Mouse (Mus musculus) adrenal gland, postnatal 25 days (tissue): ENCODE measurements around the gene Wdfy3. TPM values are rescaled to one million over a fixed set of nuclear protein-coding genes. Genes with fewer than 3 reads are reported as not detected.
A peak's percentile ranks its signal among the peaks of the same experiment; 100 is the strongest.
"Not testable (repeated sequence)": the region's sequence is repeated elsewhere in the genome, so short reads cannot be mapped to it uniquely, and the experiment has no call there.

Experiments
- DNase-seq: peaks from one replicate; pipeline ENCODE4 v3.0.0; 2021; ENCODE audit warnings: mixed read lengths
- total RNA-seq: library from RNA; stranded (reverse); gene quantifications from 2 replicates; pipeline ENCODE4 v1.2.3, GENCODE M21; 2021

Gene Wdfy3
- total RNA-seq, 1 experiment from 2014 or later: 54.3 TPM

- DNase-seq: no peak
Measured at GRCm38 (mm10) chr5:101937909-101938596, 131.7 kb downstream of the Wdfy3 start.

- no peak for DNase-seq
Measured at GRCm38 (mm10) chr5:101937362-101937761, 132.4 kb downstream of the Wdfy3 start.

- peak; percentile 19 for DNase-seq
Measured at GRCm38 (mm10) chr5:101935893-101936292, 133.8 kb downstream of the Wdfy3 start.

- DNase-seq: no peak
Measured at GRCm38 (mm10) chr5:101934629-101935028, 135.1 kb downstream of the Wdfy3 start.

- no peak for DNase-seq
Measured at GRCm38 (mm10) chr5:101932971-101933810, 136.5 kb downstream of the Wdfy3 start.

GRCm38 (mm10) chr5:101931997-101932396 is 137.7 kb downstream of the Wdfy3 start:
- DNase-seq: no peak

- DNase-seq: no peak
Measured at GRCm38 (mm10) chr5:101926311-101926710, 143.4 kb downstream of the Wdfy3 start.

- DNase-seq: no peak
Measured at GRCm38 (mm10) chr5:101923710-101924109, 146.0 kb downstream of the Wdfy3 start.

- no peak for DNase-seq
Measured at GRCm38 (mm10) chr5:101919559-101919958, 150.2 kb downstream of the Wdfy3 start.

- DNase-seq: no peak
Measured at GRCm38 (mm10) chr5:101909468-101909867, 160.3 kb downstream of the Wdfy3 start.

GRCm38 (mm10) chr5:101905624-101906023 is 164.1 kb downstream of the Wdfy3 start:
- DNase-seq: no peak

- not testable (repeated sequence) for DNase-seq
Measured at GRCm38 (mm10) chr5:101904841-101905240, 164.9 kb downstream of the Wdfy3 start.

GRCm38 (mm10) chr5:101902686-101903085 is 167.0 kb downstream of the Wdfy3 start:
- no peak for DNase-seq

GRCm38 (mm10) chr5:101899981-101900380 is 169.7 kb downstream of the Wdfy3 start:
- no peak for DNase-seq

- peak; percentile 12 for DNase-seq
Measured at GRCm38 (mm10) chr5:101896784-101897183, 172.9 kb downstream of the Wdfy3 start.

- DNase-seq: no peak
Measured at GRCm38 (mm10) chr5:101895717-101896645, 173.7 kb downstream of the Wdfy3 start.

GRCm38 (mm10) chr5:101895119-101895518 is 174.6 kb downstream of the Wdfy3 start:
- DNase-seq: peak; percentile 40

GRCm38 (mm10) chr5:101893820-101894515 is 175.8 kb downstream of the Wdfy3 start:
- peak; percentile 21 for DNase-seq

GRCm38 (mm10) chr5:101891694-101892416 is 177.9 kb downstream of the Wdfy3 start:
- no peak for DNase-seq

GRCm38 (mm10) chr5:101887989-101888388 is 181.7 kb downstream of the Wdfy3 start:
- DNase-seq: no peak

GRCm38 (mm10) chr5:101885039-101885438 is 184.7 kb downstream of the Wdfy3 start:
- DNase-seq: no peak
